Mouse (Mus musculus) right cerebral cortex, postnatal 25 days (tissue): ENCODE data around the gene Kcnn1.
"Not testable (repeated sequence)": the region's sequence is repeated elsewhere in the genome, so short reads cannot be mapped to it uniquely, and the experiment has no call there.

ENCODE experiments used
- DNase-seq: peaks from one replicate; pipeline ENCODE4 v3.0.0; 2022

Gene Kcnn1

GRCm38 (mm10) chr8:70839408-70840351 lies 23.4 kb downstream of the Kcnn1 start, which contains the start of gene Arrdc2:
Gene Arrdc2 (minus strand): TSS chr8:70839720.
- peak; percentile 97 for DNase-seq

GRCm38 (mm10) chr8:70838654-70839407 lies 24.2 kb downstream of the Kcnn1 start:
- DNase-seq: no peak

- no peak for DNase-seq
These were observed 26.4 kb downstream of the Kcnn1 start for GRCm38 (mm10) chr8:70836666-70837065.

GRCm38 (mm10) chr8:70834071-70834470 lies 29.0 kb downstream of the Kcnn1 start:
- DNase-seq: no peak

GRCm38 (mm10) chr8:70833520-70833919 lies 29.5 kb downstream of the Kcnn1 start:
- DNase-seq: no peak

- no peak for DNase-seq
These were observed 30.0 kb downstream of the Kcnn1 start for GRCm38 (mm10) chr8:70833018-70833482.

- DNase-seq: no peak
These were observed 30.7 kb downstream of the Kcnn1 start for GRCm38 (mm10) chr8:70832371-70832770.

- DNase-seq: no peak
These were observed 31.5 kb downstream of the Kcnn1 start for GRCm38 (mm10) chr8:70831517-70831916.

- no peak for DNase-seq
These were observed 35.3 kb downstream of the Kcnn1 start for GRCm38 (mm10) chr8:70827796-70828195.

GRCm38 (mm10) chr8:70827010-70827409 lies 36.0 kb downstream of the Kcnn1 start:
- DNase-seq: no peak

GRCm38 (mm10) chr8:70825816-70826215 lies 37.2 kb downstream of the Kcnn1 start:
- DNase-seq: no peak

GRCm38 (mm10) chr8:70823802-70824201 lies 39.3 kb downstream of the Kcnn1 start:
- DNase-seq: no peak

- not testable (repeated sequence) for DNase-seq
These were observed 40.5 kb downstream of the Kcnn1 start for GRCm38 (mm10) chr8:70822594-70822993.

GRCm38 (mm10) chr8:70821992-70822391 lies 41.1 kb downstream of the Kcnn1 start:
- DNase-seq: no peak

GRCm38 (mm10) chr8:70821399-70821962 lies 41.6 kb downstream of the Kcnn1 start:
- DNase-seq: no peak

- no peak for DNase-seq
These were observed 42.7 kb downstream of the Kcnn1 start for GRCm38 (mm10) chr8:70820101-70820935.

- no peak for DNase-seq
These were observed 46.4 kb downstream of the Kcnn1 start for GRCm38 (mm10) chr8:70816679-70817078.

GRCm38 (mm10) chr8:70812885-70813284 lies 50.2 kb downstream of the Kcnn1 start:
- no peak for DNase-seq

- no peak for DNase-seq
These were observed 51.0 kb downstream of the Kcnn1 start for GRCm38 (mm10) chr8:70812055-70812454.

GRCm38 (mm10) chr8:70810962-70811680 lies 51.9 kb downstream of the Kcnn1 start:
- no peak for DNase-seq

- no peak for DNase-seq
These were observed 53.9 kb downstream of the Kcnn1 start for GRCm38 (mm10) chr8:70808955-70809701.
